Mouse (Mus musculus): ENCODE results near the gene Syt2. TPM values are rescaled to one million over a fixed set of nuclear protein-coding genes. Genes with fewer than 3 reads are reported as not detected.

The Syt2 gene
- polyA plus RNA-seq, 1 experiment from 2014 or later, result 0.48 TPM

- Histone ChIP-seq H3K27ac (ENCODE audit: low read depth, low read length) (no peak overlapping the region), H3K4me1 (replicated peaks; ENCODE audit: control insufficient read depth, insufficient read depth, low read length) (0 out of 2 replicates have a peak, but pooled peaks cover 3% of the 10 kb centered on the region), H3K9me3 (ENCODE audit: control insufficient read depth) (no peaks in the 10 kb centered on the region), H3K4me2 (replicated peaks; ENCODE audit: low read depth) (no peak overlapping the region), H3K27me3 (replicated peaks; ENCODE audit: control insufficient read depth, insufficient read depth, low read length) (no peaks in the 10 kb centered on the region), H3K9ac (ENCODE audit: low read depth, low read length) (no peak overlapping the region), H3K36me3 (ENCODE audit: control insufficient read depth, insufficient read depth) (peaks cover 21% of the 10 kb centered on the region), H3K4me3 (ENCODE audit: low read depth, low read length) (no peak overlapping the region)
- WGBS, result 68% methylated on average over 3 of the region's 3 CpGs
- ATAC-seq, result no peak
- no peak for TF ChIP-seq CTCF (IDR thresholded peaks at IDR 0.05; ENCODE audit: low read depth)
Observed at GRCm38 (mm10) chr1:134757230-134757629, 110.8 kb downstream of the Syt2 start.

- H3K9ac ChIP-seq (ENCODE audit: low read depth, low read length), result no peak overlapping the region
- H3K4me3 ChIP-seq (ENCODE audit: low read depth, low read length), result no peak overlapping the region
- H3K27ac ChIP-seq (ENCODE audit: low read depth, low read length), result no peak overlapping the region
- ATAC-seq, result no peak
- 0 out of 2 replicates have a peak, but pooled peaks cover 3% of the 10 kb centered on the region for H3K4me1 ChIP-seq (replicated peaks; ENCODE audit: control insufficient read depth, insufficient read depth, low read length)
- WGBS, result 76% methylated on average over 6 of the region's 6 CpGs
- no peaks in the 10 kb centered on the region for H3K27me3 ChIP-seq (replicated peaks; ENCODE audit: control insufficient read depth, insufficient read depth, low read length)
- TF ChIP-seq CTCF (IDR thresholded peaks at IDR 0.05; ENCODE audit: low read depth), result no peak
- H3K36me3 ChIP-seq (ENCODE audit: control insufficient read depth, insufficient read depth), result peaks cover 21% of the 10 kb centered on the region
- no peaks in the 10 kb centered on the region for H3K9me3 ChIP-seq (ENCODE audit: control insufficient read depth)
- H3K4me2 ChIP-seq (replicated peaks; ENCODE audit: low read depth), result no peak overlapping the region
Observed at GRCm38 (mm10) chr1:134759133-134759532, 112.7 kb downstream of the Syt2 start.

- no peaks in the 10 kb centered on the region for H3K9me3 ChIP-seq (ENCODE audit: control insufficient read depth)
- 73% methylated on average over 5 of the region's 5 CpGs for WGBS
- no peak overlapping the region for H3K27ac ChIP-seq (ENCODE audit: low read depth, low read length)
- no peak overlapping the region for H3K9ac ChIP-seq (ENCODE audit: low read depth, low read length)
- H3K36me3 ChIP-seq (ENCODE audit: control insufficient read depth, insufficient read depth), result peaks cover 23% of the 10 kb centered on the region
- H3K4me1 ChIP-seq (replicated peaks; ENCODE audit: control insufficient read depth, insufficient read depth, low read length), result no peaks in the 10 kb centered on the region
- no peak for ATAC-seq
- no peak for TF ChIP-seq CTCF (IDR thresholded peaks at IDR 0.05; ENCODE audit: low read depth)
- H3K27me3 ChIP-seq (replicated peaks; ENCODE audit: control insufficient read depth, insufficient read depth, low read length), result no peaks in the 10 kb centered on the region
- H3K4me3 ChIP-seq (ENCODE audit: low read depth, low read length), result no peak overlapping the region
- H3K4me2 ChIP-seq (replicated peaks; ENCODE audit: low read depth), result no peak overlapping the region
Observed at GRCm38 (mm10) chr1:134760642-134761041, 114.2 kb downstream of the Syt2 start.

GRCm38 (mm10) chr1:134761534-134761933, 115.1 kb downstream of the Syt2 start:
- TF ChIP-seq CTCF (IDR thresholded peaks at IDR 0.05; ENCODE audit: low read depth), result no peak
- no peaks in the 10 kb centered on the region for H3K27me3 ChIP-seq (replicated peaks; ENCODE audit: control insufficient read depth, insufficient read depth, low read length)
- H3K4me3 ChIP-seq (ENCODE audit: low read depth, low read length), result no peak overlapping the region
- no peak for ATAC-seq
- peaks cover 28% of the 10 kb centered on the region for H3K36me3 ChIP-seq (ENCODE audit: control insufficient read depth, insufficient read depth)
- no peak overlapping the region for H3K9ac ChIP-seq (ENCODE audit: low read depth, low read length)
- no peaks in the 10 kb centered on the region for H3K4me1 ChIP-seq (replicated peaks; ENCODE audit: control insufficient read depth, insufficient read depth, low read length)
- no peaks in the 10 kb centered on the region for H3K9me3 ChIP-seq (ENCODE audit: control insufficient read depth)
- H3K27ac ChIP-seq (ENCODE audit: low read depth, low read length), result no peak overlapping the region
- no peak overlapping the region for H3K4me2 ChIP-seq (replicated peaks; ENCODE audit: low read depth)
- 68% methylated on average over 7 of the region's 7 CpGs for WGBS

- 88% methylated on average over 4 of the region's 4 CpGs for WGBS
- no peak for ATAC-seq
- H3K9me3 ChIP-seq (ENCODE audit: control insufficient read depth), result no peaks in the 10 kb centered on the region
- no peak overlapping the region for H3K27ac ChIP-seq (ENCODE audit: low read depth, low read length)
- H3K4me1 ChIP-seq (replicated peaks; ENCODE audit: control insufficient read depth, insufficient read depth, low read length), result no peaks in the 10 kb centered on the region
- H3K27me3 ChIP-seq (replicated peaks; ENCODE audit: control insufficient read depth, insufficient read depth, low read length), result no peaks in the 10 kb centered on the region
- no peak overlapping the region for H3K9ac ChIP-seq (ENCODE audit: low read depth, low read length)
- H3K36me3 ChIP-seq (ENCODE audit: control insufficient read depth, insufficient read depth), result peaks cover 28% of the 10 kb centered on the region
- no peak for TF ChIP-seq CTCF (IDR thresholded peaks at IDR 0.05; ENCODE audit: low read depth)
- H3K4me2 ChIP-seq (replicated peaks; ENCODE audit: low read depth), result no peak overlapping the region
- no peak overlapping the region for H3K4me3 ChIP-seq (ENCODE audit: low read depth, low read length)
Observed at GRCm38 (mm10) chr1:134763250-134763649, 116.8 kb downstream of the Syt2 start.

GRCm38 (mm10) chr1:134763776-134764438, 117.4 kb downstream of the Syt2 start:
- Histone ChIP-seq H3K36me3 (ENCODE audit: control insufficient read depth, insufficient read depth) (peaks cover 26% of the 10 kb centered on the region), H3K27me3 (replicated peaks; ENCODE audit: control insufficient read depth, insufficient read depth, low read length) (no peaks in the 10 kb centered on the region), H3K4me1 (replicated peaks; ENCODE audit: control insufficient read depth, insufficient read depth, low read length) (no peaks in the 10 kb centered on the region), H3K27ac (ENCODE audit: low read depth, low read length) (peak overlapping the region; percentile 28; the same call in 1 of the 2 replicates), H3K9me3 (ENCODE audit: control insufficient read depth) (no peaks in the 10 kb centered on the region), H3K9ac (ENCODE audit: low read depth, low read length) (no peak overlapping the region), H3K4me3 (ENCODE audit: low read depth, low read length) (no peak overlapping the region), H3K4me2 (replicated peaks; ENCODE audit: low read depth) (no peak overlapping the region)
- peak; percentile 56; the same call in 1 of the 2 replicates for ATAC-seq
- 42% methylated on average over 11 of the region's 11 CpGs for WGBS
- TF ChIP-seq CTCF (IDR thresholded peaks at IDR 0.05; ENCODE audit: low read depth), result no peak

Data from intestine, postnatal 0 days (tissue).